Mouse (Mus musculus) E14TG2a.4 (cell line): Measurements from ENCODE around the gene Stk38l.
A peak's percentile ranks its signal among the peaks of the same experiment; 100 is the strongest.

Experiments
- CTCF ChIP-seq: conservative IDR thresholded peaks from 2 replicates; pipeline ENCODE4 v1.5.1; 2014; ENCODE audit warnings: low read length
- POU5F1 ChIP-seq: IDR thresholded peaks from 2 replicates; pipeline ENCODE4 v1.6.1; 2014; ENCODE audit warnings: low read length, borderline replicate concordance

DNA sequence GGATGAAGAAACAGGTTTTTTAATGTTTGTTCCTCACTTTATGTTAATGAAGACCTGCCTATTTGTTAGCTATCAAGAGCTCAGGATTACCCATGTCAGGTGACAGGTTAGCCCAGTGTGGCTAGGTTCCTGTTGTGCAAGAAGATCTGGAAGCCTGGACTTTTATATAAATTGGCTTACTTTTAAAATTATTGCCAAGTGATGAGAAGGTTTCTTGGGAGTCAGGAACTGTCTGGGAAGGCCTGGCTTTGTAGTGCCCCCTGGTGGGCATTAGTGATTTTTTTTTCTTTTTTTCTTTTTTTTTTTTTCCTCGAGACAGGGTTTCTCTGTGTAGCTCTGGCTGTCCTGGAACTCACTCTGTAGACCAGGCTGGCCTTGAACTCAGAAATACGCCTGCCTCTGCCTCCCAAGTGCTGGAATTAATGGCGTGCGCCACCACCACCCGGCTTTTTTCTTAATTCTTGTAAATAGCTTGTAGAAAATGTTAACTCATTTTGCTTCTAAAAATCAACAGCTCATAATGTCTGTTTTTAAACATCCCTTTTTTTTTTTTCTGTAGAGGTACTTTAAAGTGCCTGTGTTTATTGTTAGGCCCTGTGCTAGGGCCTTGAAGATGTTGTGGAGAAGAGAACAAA lies 37.6 kb downstream of the Stk38l start:
- TF ChIP-seq CTCF = peak; percentile 20
- no peak for TF ChIP-seq POU5F1
